Mouse (Mus musculus) limb, embryonic 11.5 days (tissue): Measurements from ENCODE around the gene Tmem45b. TPM values are rescaled to one million over a fixed set of nuclear protein-coding genes. Genes with fewer than 3 reads are reported as not detected.
A peak's percentile ranks its signal among the peaks of the same experiment; 100 is the strongest.
"Not testable (repeated sequence)": the region's sequence is repeated elsewhere in the genome, so short reads cannot be mapped to it uniquely, and the experiment has no call there.

Source experiments
- ATAC-seq: fragments of 200-750 bp; cut with Nextera tagmentation; 2 replicates; pipeline ENCODE4 v1.8.0; 2017; ENCODE audit warnings: low read depth; ENCODE audit not compliant: insufficient number of reproducible peaks, low FRiP score, low TSS enrichment
- DNase-seq: peaks from one replicate; pipeline ENCODE4 v3.0.0-alpha.2; 2015; ENCODE audit warnings: low spot score
- H3K27ac ChIP-seq: fragments of 300-500 bp; sonication (generic); replicated peaks from 2 replicates; pipeline ENCODE4 v1.5.1; 2014; ENCODE audit warnings: low read depth, mild to moderate bottlenecking, low read length
- H3K27me3 ChIP-seq: fragments of 300-500 bp; sonication (generic); 2 replicates; pipeline ENCODE4 v1.6.1; 2014; ENCODE audit warnings: mild to moderate bottlenecking, low read length, mixed read lengths; ENCODE audit not compliant: control insufficient read depth, insufficient read depth
- H3K36me3 ChIP-seq: fragments of 300-500 bp; sonication (generic); 2 replicates; pipeline ENCODE4 v1.6.1; 2014; ENCODE audit warnings: mild to moderate bottlenecking, low read length, moderate library complexity, mixed read lengths; ENCODE audit not compliant: control insufficient read depth, insufficient read depth
- H3K4me1 ChIP-seq: fragments of 300-500 bp; sonication (generic); 2 replicates; pipeline ENCODE4 v1.6.1; 2014; ENCODE audit warnings: low read length, mixed read lengths; ENCODE audit not compliant: control insufficient read depth, insufficient read depth
- H3K4me2 ChIP-seq: fragments of 300-500 bp; sonication (generic); 2 replicates; pipeline ENCODE4 v1.6.1; 2014; ENCODE audit warnings: low read depth, mild to moderate bottlenecking, moderate library complexity; ENCODE audit not compliant: severe bottlenecking
- H3K4me3 ChIP-seq: fragments of 300-500 bp; sonication (generic); 2 replicates; pipeline ENCODE4 v1.5.1; 2014; ENCODE audit warnings: low read depth, low read length
- H3K9ac ChIP-seq: fragments of 300-500 bp; sonication (generic); 2 replicates; pipeline ENCODE4 v1.6.1; 2014; ENCODE audit warnings: mild to moderate bottlenecking, low read length
- H3K9me3 ChIP-seq: fragments of 300-500 bp; sonication (generic); 2 replicates; pipeline ENCODE4 v1.6.1; 2016; ENCODE audit warnings: low read length; ENCODE audit not compliant: control insufficient read depth
- WGBS: fragments of 180-500 bp; shearing (Covaris S2); extraction: QIAGEN DNeasy Blood & Tissue Kit; methylation state at CpG from one replicate; pipeline ENCODE4 v1.1.7; 2014; 5-methylcytosine and 5-hydroxymethylcytosine counted together
- polyA plus RNA-seq: library from polyadenylated mRNA; unstranded; fragments of >200 nt; fragmentation: Nextera tagmentation; extraction: Ambion mirVana; gene quantifications from 2 replicates; pipeline ENCODE4 v1.2.1, GENCODE M21; 2014

Tmem45b gene
- polyA plus RNA-seq = not detected in 2 replicates

GRCm38 (mm10) chr9:31463692-31464474 lies at the start of gene Tmem45b:
Tmem45b (minus strand) TSS chr9:31464462.
- no peak within 1 kb of the TSS for H3K9ac ChIP-seq
- no peaks in the 10 kb centered on the region for H3K9me3 ChIP-seq
- DNase-seq (no peak), ATAC-seq (no peak)
- 0 out of 2 replicates have a peak within 1 kb of the TSS, but pooled peaks have one; percentile 33 for H3K4me2 ChIP-seq
- WGBS = 4% methylated on average over 33 of the region's 33 CpGs
- H3K4me3 ChIP-seq = no peak within 1 kb of the TSS
- no peaks in the 10 kb centered on the region for H3K36me3 ChIP-seq
- peaks cover 23% of the 10 kb centered on the region for H3K27me3 ChIP-seq
- no peak within 1 kb of the TSS for H3K27ac ChIP-seq
- peaks cover 10% of the 10 kb centered on the region; the same call in 1 of the 2 replicates for H3K4me1 ChIP-seq

GRCm38 (mm10) chr9:31508189-31508588 lies 43.9 kb upstream of the Tmem45b start:
- no peaks in the 10 kb centered on the region for H3K9me3 ChIP-seq
- H3K4me1 ChIP-seq = no peaks in the 10 kb centered on the region
- no peak overlapping the region for H3K4me2 ChIP-seq
- no peaks in the 10 kb centered on the region for H3K27me3 ChIP-seq
- no peak overlapping the region for H3K27ac ChIP-seq
- ATAC-seq = no peak
- WGBS = 76% methylated on average over 3 of the region's 3 CpGs
- no peak overlapping the region for H3K9ac ChIP-seq
- no peak overlapping the region for H3K4me3 ChIP-seq
- no peaks in the 10 kb centered on the region for H3K36me3 ChIP-seq
- no peak for DNase-seq

- WGBS = 91% methylated on average over 1 of the region's 1 CpGs
- not testable (repeated sequence) for H3K9me3 ChIP-seq
These were observed 37.0 kb upstream of the Tmem45b start for GRCm38 (mm10) chr9:31501221-31501620.

GRCm38 (mm10) chr9:31463190-31463589 lies 1.1 kb downstream of the Tmem45b start:
- Histone ChIP-seq H3K4me3 (no peak overlapping the region), H3K36me3 (no peaks in the 10 kb centered on the region), H3K9ac (no peak overlapping the region), H3K4me1 (peaks cover 10% of the 10 kb centered on the region; the same call in 1 of the 2 replicates), H3K9me3 (no peaks in the 10 kb centered on the region), H3K27me3 (peaks cover 23% of the 10 kb centered on the region), H3K4me2 (no peak overlapping the region), H3K27ac (no peak overlapping the region)
- ATAC-seq (no peak), DNase-seq (no peak)
- 47% methylated on average over 9 of the region's 9 CpGs for WGBS

More at GRCm38 (mm10) chr9:31501221-31501620, 37.0 kb upstream of the Tmem45b start:
- not testable (repeated sequence) for ATAC-seq, H3K36me3 ChIP-seq, H3K4me3 ChIP-seq, H3K4me1 ChIP-seq, H3K4me2 ChIP-seq, H3K9ac ChIP-seq, H3K27me3 ChIP-seq, H3K27ac ChIP-seq, DNase-seq

GRCm38 (mm10) chr9:31454356-31454755 lies 9.9 kb downstream of the Tmem45b start:
- WGBS = 52% methylated on average over 1 of the region's 1 CpGs
- Histone ChIP-seq H3K27me3 (no peaks in the 10 kb centered on the region), H3K4me3 (no peak overlapping the region), H3K27ac (no peak overlapping the region), H3K4me1 (no peaks in the 10 kb centered on the region), H3K36me3 (no peaks in the 10 kb centered on the region), H3K9ac (no peak overlapping the region), H3K9me3 (no peaks in the 10 kb centered on the region), H3K4me2 (no peak overlapping the region)
- DNase-seq (no peak), ATAC-seq (no peak)

GRCm38 (mm10) chr9:31452166-31452565 lies 12.1 kb downstream of the Tmem45b start:
- Histone ChIP-seq H3K27ac (no peak overlapping the region), H3K9ac (no peak overlapping the region), H3K4me3 (no peak overlapping the region), H3K27me3 (no peaks in the 10 kb centered on the region), H3K4me1 (no peaks in the 10 kb centered on the region), H3K4me2 (no peak overlapping the region), H3K9me3 (no peaks in the 10 kb centered on the region), H3K36me3 (no peaks in the 10 kb centered on the region)
- 44% methylated on average over 10 of the region's 10 CpGs for WGBS
- peak; percentile 49 for DNase-seq
- no peak for ATAC-seq

GRCm38 (mm10) chr9:31449145-31449772 lies 15.0 kb downstream of the Tmem45b start:
- WGBS = 91% methylated on average over 7 of the region's 7 CpGs
- Histone ChIP-seq H3K9me3 (no peaks in the 10 kb centered on the region), H3K9ac (no peak overlapping the region), H3K27ac (no peak overlapping the region), H3K4me2 (no peak overlapping the region), H3K4me3 (no peak overlapping the region), H3K4me1 (no peaks in the 10 kb centered on the region), H3K27me3 (no peaks in the 10 kb centered on the region), H3K36me3 (no peaks in the 10 kb centered on the region)
- DNase-seq (no peak), ATAC-seq (no peak)

GRCm38 (mm10) chr9:31444236-31444635 lies 20.0 kb downstream of the Tmem45b start:
- Histone ChIP-seq H3K4me2 (no peak overlapping the region), H3K27ac (no peak overlapping the region), H3K27me3 (no peaks in the 10 kb centered on the region), H3K4me3 (no peak overlapping the region), H3K9me3 (no peaks in the 10 kb centered on the region), H3K9ac (no peak overlapping the region), H3K36me3 (no peaks in the 10 kb centered on the region), H3K4me1 (no peaks in the 10 kb centered on the region)
- ATAC-seq = no peak
- 78% methylated on average over 8 of the region's 8 CpGs for WGBS
- DNase-seq = no peak
